Mouse (Mus musculus) cerebellum, postnatal 14 days (tissue): ENCODE results near the gene Ahnak2.

Experiments used
- DNase-seq, 2 experiments: peaks; one replicate each; pipeline ENCODE4 v3.0.0; 2021; ENCODE audit warnings: mixed read lengths in 2 of 2

Gene Ahnak2

GRCm38 (mm10) chr12:112796551-112797510 lies 5.6 kb downstream of the Ahnak2 start:
- DNase-seq: no peak

DNA sequence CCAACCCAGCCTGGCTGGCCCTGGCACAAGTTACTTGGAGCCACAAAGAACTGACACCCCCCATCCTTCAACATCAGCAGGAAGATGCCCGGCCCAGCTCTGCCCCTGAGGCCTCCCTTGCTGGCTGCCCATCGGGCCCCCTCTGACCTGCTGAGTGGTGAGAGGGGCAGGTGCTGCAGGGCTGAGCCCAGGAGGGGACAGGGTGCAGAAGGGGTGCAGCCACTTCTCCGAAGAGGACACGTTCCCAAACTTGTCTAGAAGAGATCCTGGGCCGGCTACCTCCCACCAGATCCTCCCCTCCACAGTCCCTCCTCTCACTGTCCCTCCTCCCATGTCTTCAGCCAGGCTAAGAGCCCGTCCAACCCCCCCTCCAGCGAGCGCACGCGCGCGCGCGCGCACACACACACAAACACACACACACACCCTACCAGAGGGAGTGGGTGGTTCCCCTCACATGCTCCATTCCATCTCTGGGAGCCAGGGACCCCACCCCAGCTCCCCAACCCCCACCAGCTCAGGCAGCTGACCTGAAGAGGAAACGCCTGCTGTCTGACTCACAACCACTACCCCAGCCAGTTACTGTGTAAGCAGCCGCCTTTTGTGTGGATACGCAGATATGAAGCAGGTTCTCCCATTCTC lies 6.9 kb downstream of the Ahnak2 start:
- DNase-seq: no peak

DNA sequence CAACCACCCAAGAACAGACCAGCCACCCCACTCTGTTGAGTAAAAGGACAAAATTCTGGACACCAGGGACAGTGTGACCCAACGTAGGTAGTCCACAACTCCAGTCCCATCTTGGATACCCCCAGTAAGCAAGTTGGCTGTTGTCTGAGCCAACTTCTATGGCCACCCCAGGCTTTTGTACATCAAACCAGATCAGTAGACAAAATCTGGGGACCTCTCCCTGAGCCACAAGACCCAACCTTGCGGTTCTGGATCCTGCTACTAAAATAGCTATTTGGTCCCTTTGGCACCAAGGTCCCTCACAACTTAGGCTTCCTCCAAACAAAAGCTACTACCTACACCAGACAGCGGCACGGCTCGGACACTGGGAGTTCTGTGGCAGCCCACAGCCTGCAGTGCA lies 7.5 kb downstream of the Ahnak2 start:
- no peak for DNase-seq

GRCm38 (mm10) chr12:112794356-112794816 lies 8.1 kb downstream of the Ahnak2 start:
- DNase-seq: no peak

DNA sequence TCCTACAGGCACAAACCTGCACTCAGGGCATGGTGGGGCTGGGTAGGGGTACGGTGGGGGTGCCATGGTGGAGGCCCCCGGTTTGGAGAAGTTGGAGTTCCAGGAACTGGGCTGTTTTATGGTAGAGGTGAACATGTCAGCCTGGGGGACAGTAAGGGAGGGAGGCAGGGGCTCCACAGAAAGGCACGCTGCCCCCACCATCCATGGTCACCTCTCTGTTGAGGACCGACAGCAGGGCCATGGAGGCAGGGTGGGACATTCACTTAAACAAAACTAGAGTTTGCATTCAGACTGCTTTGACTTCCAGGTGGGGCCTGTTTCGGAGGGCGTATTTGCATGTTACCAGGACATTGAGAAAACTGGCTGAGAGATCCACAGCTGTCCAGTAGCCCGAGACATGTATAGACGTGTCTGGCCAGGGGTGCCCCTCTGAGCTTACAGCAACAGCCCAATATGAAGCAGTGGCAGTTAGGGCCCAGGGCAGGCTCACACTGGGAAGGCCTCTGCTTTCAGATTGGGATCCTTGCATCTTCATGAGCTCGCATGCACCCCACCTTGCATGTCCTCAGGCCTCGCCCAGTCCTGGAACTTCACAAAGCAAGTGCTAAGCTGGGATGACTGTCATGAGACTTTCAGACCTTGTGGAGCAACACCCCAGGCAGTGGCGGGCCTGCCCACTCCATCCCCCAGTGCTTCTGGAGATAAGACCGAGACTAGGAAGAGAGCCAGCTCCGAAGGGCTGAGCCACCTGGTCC lies 8.7 kb downstream of the Ahnak2 start:
- peak; percentile 66 to 74 for DNase-seq

DNA sequence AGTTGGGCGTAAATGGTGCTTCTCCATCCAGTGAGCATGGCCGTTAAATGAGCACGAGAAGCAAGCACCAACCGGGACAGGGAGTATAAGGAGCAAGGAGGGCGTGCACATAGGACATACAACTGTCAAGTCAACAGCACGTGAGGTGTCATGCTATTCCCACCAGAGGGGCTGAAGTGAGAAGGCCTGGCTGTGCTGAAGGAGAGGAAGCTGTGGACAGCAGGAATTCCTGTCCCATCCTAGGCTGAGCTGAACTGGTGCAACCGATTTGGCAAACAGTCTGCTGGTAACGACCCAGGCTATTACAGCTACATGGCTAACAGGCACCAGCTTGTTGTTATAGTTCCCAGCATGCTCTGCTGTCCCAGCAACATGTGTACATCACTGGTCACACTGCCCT lies 11.4 kb downstream of the Ahnak2 start:
- DNase-seq: no peak

- DNase-seq: no peak
Measured at GRCm38 (mm10) chr12:112774481-112774880, 28.0 kb downstream of the Ahnak2 start.

- no peak for DNase-seq
Measured at GRCm38 (mm10) chr12:112774026-112774425, 28.4 kb downstream of the Ahnak2 start.

- DNase-seq: no peak
Measured at GRCm38 (mm10) chr12:112773366-112773765, 29.1 kb downstream of the Ahnak2 start.

DNA sequence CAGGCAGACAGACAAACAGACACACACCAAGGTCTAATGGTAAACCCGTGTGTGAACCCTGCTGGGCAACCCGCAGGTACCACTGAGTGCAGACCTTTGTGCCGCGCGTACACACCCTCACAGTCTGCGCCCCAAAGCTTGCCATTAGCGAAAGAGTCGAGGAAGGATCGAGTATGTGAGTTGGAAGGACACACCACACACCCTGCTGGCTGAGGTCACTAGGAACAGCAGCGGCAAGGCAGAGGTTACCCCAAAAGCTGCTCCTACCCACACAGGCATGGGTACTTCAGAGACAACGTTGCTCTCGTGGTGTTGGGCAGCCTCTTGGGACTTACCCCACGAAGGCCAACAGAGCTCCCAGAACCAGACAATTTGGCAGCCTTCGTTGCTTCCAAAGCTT lies 30.2 kb downstream of the Ahnak2 start:
- no peak for DNase-seq

DNA sequence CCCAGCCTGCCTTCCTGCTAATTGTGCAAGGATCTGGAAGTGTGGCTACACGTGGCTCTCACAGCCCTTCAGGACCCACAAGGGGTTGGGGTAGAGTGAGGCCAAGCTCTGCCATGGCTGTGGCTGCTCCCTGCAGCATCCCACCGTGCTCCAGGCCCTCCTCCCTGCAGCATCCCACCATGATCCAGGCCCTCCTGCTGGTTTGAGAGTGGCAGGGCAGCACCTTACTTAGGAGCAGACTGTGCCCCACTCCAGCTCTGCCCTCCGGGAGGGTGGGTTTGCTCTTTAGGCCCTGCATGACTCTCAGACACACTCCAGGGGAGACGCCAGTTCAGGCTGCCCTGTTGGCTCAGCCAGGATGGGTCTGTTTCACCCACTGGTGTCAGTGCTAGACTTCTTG lies 32.1 kb downstream of the Ahnak2 start:
- no peak for DNase-seq

DNA sequence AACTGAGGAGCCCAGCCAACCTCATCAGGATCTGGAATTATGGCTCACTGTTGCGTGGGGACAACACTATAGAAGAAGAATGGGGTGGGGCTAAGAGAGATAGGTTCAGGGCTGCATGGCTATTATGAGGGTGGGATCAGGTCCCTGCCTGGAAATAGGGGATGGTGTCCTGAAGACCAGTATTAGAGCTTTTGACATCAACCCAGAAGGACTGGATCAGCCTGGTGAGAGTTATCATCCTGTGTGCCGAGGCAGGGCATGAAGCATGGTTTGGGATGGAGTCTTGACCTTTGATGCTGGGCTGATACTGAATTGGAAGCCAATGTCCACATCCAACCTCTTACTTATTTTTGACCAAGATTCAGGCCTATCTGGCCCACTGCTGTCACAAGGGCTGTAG lies 32.7 kb downstream of the Ahnak2 start:
- DNase-seq: no peak

DNA sequence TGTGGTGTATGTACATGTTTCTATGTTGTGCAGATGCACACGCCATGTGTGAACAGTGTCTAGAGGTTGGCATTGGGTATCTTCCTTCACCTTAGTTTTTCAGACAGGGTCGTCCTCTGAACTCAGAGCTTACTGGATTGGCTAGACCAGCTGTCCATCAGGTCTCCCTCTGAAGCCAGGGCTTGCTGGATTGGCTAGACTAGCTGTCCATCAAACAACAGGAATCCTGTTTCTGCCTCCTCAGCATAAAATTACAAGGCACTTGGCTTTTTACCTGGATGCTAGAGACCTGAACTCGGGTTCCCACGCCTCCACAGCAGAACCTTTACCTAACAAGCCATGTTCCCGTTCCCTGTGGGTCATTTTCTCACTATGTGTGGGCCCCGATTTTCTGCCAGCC lies 33.4 kb downstream of the Ahnak2 start:
- peak in 1 of 2 experiments; percentile 36 for DNase-seq

DNA sequence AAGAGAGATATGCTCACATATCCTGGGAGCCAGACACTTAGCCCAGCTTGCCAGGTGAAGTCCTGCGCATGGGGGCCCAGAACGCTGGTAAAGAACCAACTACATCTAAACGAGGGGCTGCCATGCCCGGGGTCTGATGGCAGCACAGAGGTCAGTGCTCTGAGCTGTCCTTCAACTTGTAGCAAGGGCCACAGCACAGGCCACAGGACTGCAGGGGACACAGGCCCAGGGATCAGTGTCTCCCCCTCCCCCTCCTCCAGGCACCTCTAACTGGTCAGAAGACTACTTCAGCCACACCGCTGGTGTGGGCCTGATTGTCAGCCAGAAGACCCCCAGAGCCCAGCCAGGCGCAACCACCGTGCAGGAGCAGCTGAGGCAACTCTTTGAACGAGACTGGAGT lies 34.3 kb downstream of the Ahnak2 start:
- DNase-seq: no peak

- DNase-seq: peak; percentile 50 to 53
Measured at GRCm38 (mm10) chr12:112767036-112767890, 35.2 kb downstream of the Ahnak2 start.

GRCm38 (mm10) chr12:112766586-112766985 lies 35.9 kb downstream of the Ahnak2 start:
- DNase-seq: no peak

- no peak for DNase-seq
Measured at GRCm38 (mm10) chr12:112764991-112765390, 37.5 kb downstream of the Ahnak2 start.

DNA sequence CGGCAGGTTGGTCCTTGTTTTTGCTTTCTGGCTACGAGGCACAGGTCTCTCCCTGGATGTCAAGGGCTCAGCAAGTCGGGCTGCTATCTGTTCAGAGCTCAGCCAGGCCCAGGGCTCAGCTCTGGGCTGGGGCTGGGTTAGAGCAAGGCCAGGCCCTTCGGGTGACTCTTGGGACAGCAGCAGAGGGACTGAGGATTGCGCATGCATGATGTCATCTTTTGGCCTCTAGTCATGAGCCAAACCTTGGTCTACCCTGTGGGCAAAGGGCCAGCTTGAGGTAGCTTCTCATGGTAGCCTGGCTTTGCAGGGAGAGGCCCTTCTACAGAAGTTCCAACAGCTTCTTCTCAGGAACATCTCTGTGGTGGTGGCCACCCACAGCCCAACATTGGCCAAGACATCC lies 38.3 kb downstream of the Ahnak2 start:
- DNase-seq: no peak

GRCm38 (mm10) chr12:112763176-112763575 lies 39.3 kb downstream of the Ahnak2 start:
- no peak for DNase-seq

GRCm38 (mm10) chr12:112762018-112762417 lies 40.4 kb downstream of the Ahnak2 start:
- no peak for DNase-seq

DNA sequence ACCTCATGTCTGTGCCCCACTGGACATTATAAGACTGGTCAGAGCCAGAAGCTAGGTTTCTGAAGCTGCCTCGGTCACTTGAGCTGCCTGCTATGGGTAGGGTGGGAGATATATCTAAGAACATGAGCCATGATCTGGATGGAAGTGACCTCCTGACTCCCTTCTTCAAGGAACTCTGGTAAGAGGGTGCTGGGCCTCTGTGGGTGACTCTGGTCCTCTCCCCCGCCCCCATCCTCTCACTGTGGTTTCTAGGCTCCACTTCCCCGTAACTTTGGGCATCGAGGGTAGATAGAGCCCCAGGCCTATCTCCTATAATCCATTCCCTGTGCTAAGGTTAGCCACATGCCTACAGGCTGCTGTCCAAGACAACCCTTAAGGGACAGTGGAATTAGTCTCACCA lies 41.0 kb downstream of the Ahnak2 start:
- DNase-seq: no peak
